ENCODE assay signal across 8 mouse cellular contexts in genomic region chr4:135873526-135874202, GRCm38 (mm10). TPM values are rescaled to one million over a fixed set of nuclear protein-coding genes. Genes with fewer than 3 reads are reported as not detected.
DNase-seq lines count a peak whose midpoint lies in the region; ATAC-seq and TF ChIP-seq lines count a peak whose summit lies in the region.

TSS of gene Pnrc2 (minus strand) at chr4:135873850.

- no peak for TF ChIP-seq CTCF in Patski (IDR thresholded peaks at IDR 0.05)

- H3K36me3 ChIP-seq in hindbrain, embryonic 13.5 days, result peaks cover 12% of the 10 kb centered on the region

- H3K27ac ChIP-seq in hindbrain, embryonic 13.5 days, result peak within 1 kb of the TSS; percentile 99

- in situ Hi-C loops in Patski (cut with MboI; ENCODE audit: low pct_unique_long_range_greater_than_20kb), result loop anchor here (10.0 kb wide), 1 partner anchor 189 kb away; the partner anchor contains the start of gene Ifnlr1

- under 1% methylated on average over 48 of the region's 60 CpGs for WGBS in hindbrain, embryonic 13.5 days

- peak within 1 kb of the TSS; percentile 88 for H3K4me2 ChIP-seq in hindbrain, embryonic 13.5 days

- ATAC-seq in Patski, result peak; percentile 90
- peak; percentile 96 for ATAC-seq in hindbrain, embryonic 13.5 days (ENCODE audit: low FRiP score)

- no peaks in the 10 kb centered on the region for H3K27me3 ChIP-seq in Patski
- H3K27me3 ChIP-seq in hindbrain, embryonic 13.5 days, result no peaks in the 10 kb centered on the region

- H3K4me3 ChIP-seq in hindbrain, embryonic 13.5 days, result peak within 1 kb of the TSS; percentile 71

- no peaks in the 10 kb centered on the region for H3K9me3 ChIP-seq in hindbrain, embryonic 13.5 days

- CTCF ChIA-PET in Patski (lab: Charles Lee), result interaction anchor here (1.1 kb wide), 1 partner anchor 10 kb away, joined by 3 read pairs; no protein-coding TSS in a partner anchor

- peaks cover 55% of the 10 kb centered on the region for H3K4me1 ChIP-seq in hindbrain, embryonic 13.5 days (replicated peaks)

- POLR2A ChIA-PET in Patski (lab: Charles Lee), result interaction anchor here (0.6 kb wide), 2 partner anchors 305 to 718 kb away, joined by 3 to 4 read pairs; no protein-coding TSS in a partner anchor

- H3K9ac ChIP-seq in hindbrain, embryonic 13.5 days, result peak within 1 kb of the TSS; percentile 96

- DNase-seq in Patski (ENCODE audit: low read depth, low spot score), result peak; percentile 68
- peak; percentile 92 to 93 for DNase-seq in cerebellum, postnatal 10 days
- DNase-seq in frontal cortex, postnatal 14 days (ENCODE audit: low spot score in 2 of 2), result peak; percentile 87 to 89
- DNase-seq in layer of hippocampus, postnatal 36 days, result peak; percentile 89 to 90
- DNase-seq in lung, postnatal 36 days, result peak; percentile 92
- DNase-seq in retina, postnatal 1 day, result peak; percentile 98
- peak; percentile 90 for DNase-seq in urinary bladder, adult 2 months (ENCODE audit: low spot score)

RNA-seq across cellular contexts. Expression of gene Pnrc2, which starts in this region (rescaled TPM):
- 105 TPM for polyA plus RNA-seq in Patski (2021)
- 109 and 112 TPM in 2 replicates for polyA plus RNA-seq in hindbrain, embryonic 13.5 days (2015; fragmentation: Nextera tagmentation; extraction: Ambion mirVana)
- 10 to 100 TPM; 54.5 to 56.3 TPM for total RNA-seq in layer of hippocampus, postnatal 36 days (2021)
- 100 and 122 TPM in 2 replicates for polyA plus RNA-seq in urinary bladder, adult 2 months (2012; rRNA removed)

Comparison
In these comparisons a context has a peak if more than half of its experiments do, and no peak if none do; other contexts are left out.
1. Peak in every context shown above with its lines: DNase-seq, ATAC-seq, H3K4me3 ChIP-seq and H3K27ac ChIP-seq.